Mouse (Mus musculus): ENCODE measurements around the gene Kcnj16.

DNA sequence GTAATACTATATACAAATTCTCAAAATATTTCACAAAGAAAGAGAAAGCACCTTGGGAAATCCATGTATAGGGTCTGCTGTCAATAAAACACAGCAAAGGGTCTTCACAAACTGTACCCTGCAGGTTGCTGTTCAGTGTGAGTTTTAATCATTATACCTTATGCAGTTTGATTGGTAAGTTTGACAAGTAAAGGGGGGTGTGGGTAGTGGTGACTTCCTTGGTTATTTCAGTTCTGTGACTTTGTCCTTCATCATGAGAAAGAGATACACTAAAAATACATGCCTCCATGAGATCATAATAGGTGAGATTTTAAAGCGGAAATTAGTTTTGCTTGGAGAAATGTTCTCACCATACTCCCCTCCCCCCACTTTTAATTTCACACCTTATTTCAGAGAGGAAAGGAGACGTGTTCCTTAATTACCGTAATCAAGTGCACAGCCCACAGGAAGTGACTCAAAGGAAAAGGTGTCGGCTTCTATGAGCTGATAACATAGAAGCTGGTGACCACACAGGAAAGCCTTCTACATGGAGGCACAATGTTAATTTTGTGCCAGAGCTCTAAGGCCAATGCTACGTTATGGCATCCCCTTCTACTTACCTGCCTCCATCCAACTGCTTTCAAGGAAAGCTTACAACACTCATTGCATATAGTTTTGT lies 48.9 kb upstream of the Kcnj16 start:
- no peak for TF ChIP-seq CTCF (IDR thresholded peaks at IDR 0.05; ENCODE audit: extremely low read depth, insufficient read depth, insufficient read length, insufficient replicate concordance)
- no peak for TF ChIP-seq POLR2A (IDR thresholded peaks at IDR 0.05; ENCODE audit: low read depth, low read length)
